Mouse (Mus musculus): ENCODE data around the gene Uaca.

DNA sequence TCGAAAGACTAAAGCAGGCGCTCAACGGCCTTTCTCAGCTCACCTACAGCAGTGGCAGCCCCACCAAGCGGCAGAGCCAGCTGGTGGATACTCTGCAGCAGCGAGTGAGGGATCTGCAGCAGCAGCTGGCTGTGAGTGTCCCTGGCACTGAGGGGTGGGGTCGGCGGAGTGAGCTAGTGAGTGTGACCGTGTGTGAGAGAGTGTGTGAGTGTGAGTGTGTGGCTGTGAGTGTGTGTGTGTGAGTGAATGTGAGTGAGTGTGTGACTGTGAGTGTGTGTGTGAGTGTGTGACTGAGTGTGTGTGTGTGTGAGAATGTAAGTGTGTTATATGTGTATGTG is 79.7 kb downstream of the Uaca start:
- no peak for TF ChIP-seq CTCF (IDR thresholded peaks at IDR 0.05)
- TF ChIP-seq EP300 (IDR thresholded peaks at IDR 0.05), result no peak

Data from lung, postnatal 0 days (tissue).